Mouse (Mus musculus) retina, embryonic 14.5 days (tissue): ENCODE data around the gene Slc7a6.
A peak's percentile ranks its signal among the peaks of the same experiment; 100 is the strongest.
"Not testable (repeated sequence)": the region's sequence is repeated elsewhere in the genome, so short reads cannot be mapped to it uniquely, and the experiment has no call there.

Experiments used
- DNase-seq: peaks from one replicate; pipeline ENCODE4 v3.0.0-alpha.2; 2015; ENCODE audit warnings: low spot score

Gene Slc7a6

GRCm38 (mm10) chr8:106189162-106189561 lies 20.5 kb downstream of the Slc7a6 start:
- DNase-seq: no peak

GRCm38 (mm10) chr8:106191639-106192038 lies 23.0 kb downstream of the Slc7a6 start:
- no peak for DNase-seq

- DNase-seq: no peak
Observed at GRCm38 (mm10) chr8:106193162-106193561, 24.5 kb downstream of the Slc7a6 start.

GRCm38 (mm10) chr8:106194062-106194461 lies 25.4 kb downstream of the Slc7a6 start:
- no peak for DNase-seq

GRCm38 (mm10) chr8:106198741-106199140 lies 30.1 kb downstream of the Slc7a6 start:
- peak; percentile 77 for DNase-seq

- DNase-seq: not testable (repeated sequence)
Observed at GRCm38 (mm10) chr8:106199596-106199995, 30.9 kb downstream of the Slc7a6 start.

- DNase-seq: no peak
Observed at GRCm38 (mm10) chr8:106210035-106210731, 41.5 kb downstream of the Slc7a6 start.

- peak; percentile 96 for DNase-seq
Observed at GRCm38 (mm10) chr8:106210821-106211345, 42.2 kb downstream of the Slc7a6 start, which contains the start of the genes Slc7a6os and Prmt7. TSS of gene Slc7a6os (minus strand) at chr8:106210935. TSS of gene Prmt7 (plus strand) at chr8:106210936.

- DNase-seq: no peak
Observed at GRCm38 (mm10) chr8:106211421-106211820, 42.8 kb downstream of the Slc7a6 start.

GRCm38 (mm10) chr8:106213959-106214358 lies 45.3 kb downstream of the Slc7a6 start:
- DNase-seq: no peak

GRCm38 (mm10) chr8:106219620-106220019 lies 51.0 kb downstream of the Slc7a6 start:
- no peak for DNase-seq

- peak; percentile 81 for DNase-seq
Observed at GRCm38 (mm10) chr8:106226589-106226988, 57.9 kb downstream of the Slc7a6 start.

- DNase-seq: no peak
Observed at GRCm38 (mm10) chr8:106231536-106231935, 62.9 kb downstream of the Slc7a6 start.

- no peak for DNase-seq
Observed at GRCm38 (mm10) chr8:106232751-106233150, 64.1 kb downstream of the Slc7a6 start.

- no peak for DNase-seq
Observed at GRCm38 (mm10) chr8:106234567-106235261, 66.1 kb downstream of the Slc7a6 start.

- no peak for DNase-seq
Observed at GRCm38 (mm10) chr8:106237106-106237505, 68.4 kb downstream of the Slc7a6 start.
